Mouse (Mus musculus) cerebral cortex, adult 2 months (tissue): Measurements from ENCODE around the gene Etfrf1.

Experiments used
- WGBS: fragments of 180-500 bp; shearing (Covaris S2); methylation state at CpG from one replicate; pipeline ENCODE4 v1.1.7; 2018; 5-methylcytosine and 5-hydroxymethylcytosine counted together

The Etfrf1 gene

GRCm38 (mm10) chr6:145210816-145211338 lies at the start of gene Etfrf1, which contains the start of gene Casc1:
Etfrf1 (plus strand) TSS chr6:145211134.
Casc1 (minus strand) TSS chr6:145211005.
- WGBS, result under 1% methylated on average over 36 of the region's 36 CpGs

GRCm38 (mm10) chr6:145171892-145172606 lies 38.9 kb upstream of the Etfrf1 start:
- WGBS, result 87% methylated on average over 14 of the region's 14 CpGs

GRCm38 (mm10) chr6:145173781-145174191 lies 37.1 kb upstream of the Etfrf1 start:
- WGBS, result 17% methylated on average over 11 of the region's 11 CpGs

GRCm38 (mm10) chr6:145175571-145175981 lies 35.4 kb upstream of the Etfrf1 start:
- WGBS, result 46% methylated on average over 9 of the region's 9 CpGs

- 76% methylated on average over 10 of the region's 10 CpGs for WGBS
These were observed 34.5 kb upstream of the Etfrf1 start for GRCm38 (mm10) chr6:145176474-145176873.

- 55% methylated on average over 6 of the region's 6 CpGs for WGBS
These were observed 31.3 kb upstream of the Etfrf1 start for GRCm38 (mm10) chr6:145179665-145180064.

- 78% methylated on average over 8 of the region's 8 CpGs for WGBS
These were observed 28.9 kb upstream of the Etfrf1 start for GRCm38 (mm10) chr6:145182044-145182443.

- WGBS, result 95% methylated on average over 1 of the region's 1 CpGs
These were observed 24.8 kb upstream of the Etfrf1 start for GRCm38 (mm10) chr6:145186096-145186495.

- 50% methylated on average over 27 of the region's 27 CpGs for WGBS
These were observed 23.5 kb upstream of the Etfrf1 start for GRCm38 (mm10) chr6:145187093-145188088.

GRCm38 (mm10) chr6:145193038-145193437 lies 17.9 kb upstream of the Etfrf1 start:
- WGBS, result 66% methylated on average over 3 of the region's 3 CpGs

GRCm38 (mm10) chr6:145193446-145193845 lies 17.5 kb upstream of the Etfrf1 start:
- 62% methylated on average over 11 of the region's 11 CpGs for WGBS

- WGBS, result 65% methylated on average over 8 of the region's 8 CpGs
These were observed 12.8 kb upstream of the Etfrf1 start for GRCm38 (mm10) chr6:145197949-145198686.

GRCm38 (mm10) chr6:145202432-145203125 lies 8.4 kb upstream of the Etfrf1 start:
- WGBS, result 81% methylated on average over 13 of the region's 13 CpGs

GRCm38 (mm10) chr6:145204440-145204839 lies 6.5 kb upstream of the Etfrf1 start:
- 90% methylated on average over 6 of the region's 6 CpGs for WGBS

GRCm38 (mm10) chr6:145205142-145205541 lies 5.8 kb upstream of the Etfrf1 start:
- 80% methylated on average over 10 of the region's 10 CpGs for WGBS

GRCm38 (mm10) chr6:145210056-145210680 lies 766 bp upstream of the Etfrf1 start:
- 18% methylated on average over 8 of the region's 8 CpGs for WGBS

- 3% methylated on average over 21 of the region's 21 CpGs for WGBS
These were observed 707 bp downstream of the Etfrf1 start for GRCm38 (mm10) chr6:145211376-145212305.

GRCm38 (mm10) chr6:145213916-145214315 lies 3.0 kb downstream of the Etfrf1 start:
- 89% methylated on average over 2 of the region's 2 CpGs for WGBS

- 83% methylated on average over 3 of the region's 3 CpGs for WGBS
These were observed 4.9 kb downstream of the Etfrf1 start for GRCm38 (mm10) chr6:145215826-145216225.
